Mouse (Mus musculus): ENCODE data around the gene Atp5g2.

- TF ChIP-seq TAL1 (IDR thresholded peaks at IDR 0.05; ENCODE audit: low read length) (no peak), GATA1 (IDR thresholded peaks at IDR 0.05; ENCODE audit: low read length) (no peak)
These were observed 56.0 kb downstream of the Atp5g2 start for GRCm38 (mm10) chr15:102616174-102616573.
